15 mouse cellular contexts compared by ENCODE assay signal in genomic region chr11:90512538-90513219, GRCm38 (mm10).
DNase-seq lines count a peak whose midpoint lies in the region; ATAC-seq and TF ChIP-seq lines count a peak whose summit lies in the region.
"Had no signal": no experiment of that assay in that cellular context is flagged by ENCODE, and none has a peak within 500 bp of the region (broad histone marks: within the 10 kb centered on the region; RNA-seq: fewer than 3 reads in every experiment).

No protein-coding gene starts in this region.

- ATAC-seq in midbrain, embryonic 11.5 days (ENCODE audit: low FRiP score) = no peak
- ATAC-seq in midbrain, postnatal 0 days (ENCODE audit: low FRiP score) = no peak
- peak; percentile 22 for ATAC-seq in G1E (ENCODE audit: extremely low read depth, insufficient number of reproducible peaks, low FRiP score, poor library complexity, severe bottlenecking)
- peak; percentile 85 for ATAC-seq in activated CD4-positive, CD25-positive, alpha-beta regulatory T cell, adult 4 months

- WGBS in midbrain, embryonic 11.5 days = 90% methylated on average over 5 of the region's 5 CpGs
- WGBS in midbrain, postnatal 0 days = 59% methylated on average over 5 of the region's 5 CpGs

- H3K36me3 ChIP-seq in midbrain, embryonic 11.5 days (ENCODE audit: control insufficient read depth, insufficient read depth, low read length) = no peaks in the 10 kb centered on the region
- no peaks in the 10 kb centered on the region for H3K36me3 ChIP-seq in midbrain, postnatal 0 days (ENCODE audit: insufficient read depth, low read length)
- H3K36me3 ChIP-seq in G1E (replicated peaks) = peaks cover 10% of the 10 kb centered on the region

- H3K4me2 ChIP-seq in midbrain, embryonic 11.5 days = no peak overlapping the region
- H3K4me2 ChIP-seq in midbrain, postnatal 0 days (ENCODE audit: low read depth, low read length, poor library complexity, severe bottlenecking) = no peak overlapping the region
- H3K4me2 ChIP-seq: heart, embryonic 11.5 days; lung, embryonic 14.5 days; midbrain, embryonic 12.5 days; neural tube, embryonic 13.5 days had no signal

- H3K27ac ChIP-seq in midbrain, embryonic 11.5 days (ENCODE audit: low read depth, low read length) = no peak overlapping the region
- H3K27ac ChIP-seq in midbrain, postnatal 0 days (ENCODE audit: low read depth, low read length) = no peak overlapping the region
- H3K27ac ChIP-seq: layer of hippocampus, adult 2 months; midbrain, embryonic 12.5 days; neural tube, embryonic 13.5 days had no signal

- peak; percentile 19 for DNase-seq in midbrain, embryonic 11.5 days (ENCODE audit: low spot score, missing footprints)
- DNase-seq in midbrain, postnatal 0 days (ENCODE audit: low spot score) = no peak
- DNase-seq in G1E (ENCODE audit: low spot score) = no peak
- DNase-seq in retina, postnatal 1 day = peak; percentile 24
- DNase-seq in kidney, adult 18-20 months = no peak
- no peak for DNase-seq in layer of hippocampus, postnatal 36 days
- DNase-seq: cerebellum, adult 9-10 months; gastrocnemius, postnatal 36 days; lung, embryonic 14.5 days had no signal

- H3K27me3 ChIP-seq in midbrain, embryonic 11.5 days (ENCODE audit: control insufficient read depth, insufficient read depth, low read length) = no peaks in the 10 kb centered on the region
- no peaks in the 10 kb centered on the region for H3K27me3 ChIP-seq in midbrain, postnatal 0 days (ENCODE audit: insufficient read depth, low read length)
- no peaks in the 10 kb centered on the region for H3K27me3 ChIP-seq in G1E (ENCODE audit: insufficient read depth, low read length)
- H3K27me3 ChIP-seq: midbrain, embryonic 12.5 days; neural tube, embryonic 13.5 days had no signal

- H3K9me3 ChIP-seq in midbrain, embryonic 11.5 days (ENCODE audit: control insufficient read depth, low read length) = no peaks in the 10 kb centered on the region
- no peaks in the 10 kb centered on the region for H3K9me3 ChIP-seq in midbrain, postnatal 0 days (ENCODE audit: low read length)
- no peaks in the 10 kb centered on the region for H3K9me3 ChIP-seq in G1E (replicated peaks)
- H3K9me3 ChIP-seq: midbrain, embryonic 12.5 days; neural tube, embryonic 13.5 days had no signal

- no peak overlapping the region for H3K4me3 ChIP-seq in midbrain, embryonic 11.5 days (ENCODE audit: low read depth, low read length)
- no peak overlapping the region for H3K4me3 ChIP-seq in midbrain, postnatal 0 days (ENCODE audit: low read depth, low read length)
- no peak overlapping the region for H3K4me3 ChIP-seq in G1E (ENCODE audit: low read depth, low read length)
- H3K4me3 ChIP-seq: erythroblast, embryonic 14.5 days; layer of hippocampus, adult 2 months; midbrain, embryonic 12.5 days; neural tube, embryonic 13.5 days had no signal

- no peak for TF ChIP-seq CTCF in midbrain, postnatal 0 days (IDR thresholded peaks at IDR 0.05)
- no peak for TF ChIP-seq CTCF in G1E (IDR thresholded peaks at IDR 0.05; ENCODE audit: low read depth, low read length)

- no peak overlapping the region for H3K9ac ChIP-seq in midbrain, embryonic 11.5 days (ENCODE audit: low read length)
- H3K9ac ChIP-seq in midbrain, postnatal 0 days (replicated peaks; ENCODE audit: low read length, poor library complexity, severe bottlenecking) = no peak overlapping the region
- H3K9ac ChIP-seq: lung, embryonic 14.5 days; midbrain, embryonic 12.5 days; neural tube, embryonic 13.5 days had no signal

- no peaks in the 10 kb centered on the region for H3K4me1 ChIP-seq in midbrain, embryonic 11.5 days (ENCODE audit: control insufficient read depth, insufficient read depth, low read length)
- 0 out of 2 replicates have a peak, but pooled peaks cover 3% of the 10 kb centered on the region for H3K4me1 ChIP-seq in midbrain, postnatal 0 days (ENCODE audit: insufficient read depth, low read length)
- peaks cover 12% of the 10 kb centered on the region for H3K4me1 ChIP-seq in G1E (ENCODE audit: insufficient read depth, low read depth, low read length)
- H3K4me1 ChIP-seq: midbrain, embryonic 12.5 days had no signal

Comparison
In these comparisons a context has a peak if more than half of its experiments do, and no peak if none do; other contexts are left out.
1. DNase-seq: peak in midbrain, embryonic 11.5 days (single experiment) and retina, postnatal 1 day (single experiment); none in midbrain, postnatal 0 days (single experiment), G1E (single experiment), kidney, adult 18-20 months (single experiment) and layer of hippocampus, postnatal 36 days (0 of 2).
2. ATAC-seq: peak in G1E (single experiment) and activated CD4-positive, CD25-positive, alpha-beta regulatory T cell, adult 4 months (single experiment); none in midbrain, embryonic 11.5 days (single experiment) and midbrain, postnatal 0 days (single experiment).